Mouse (Mus musculus): ENCODE data around the gene Fcrl1.

DNA sequence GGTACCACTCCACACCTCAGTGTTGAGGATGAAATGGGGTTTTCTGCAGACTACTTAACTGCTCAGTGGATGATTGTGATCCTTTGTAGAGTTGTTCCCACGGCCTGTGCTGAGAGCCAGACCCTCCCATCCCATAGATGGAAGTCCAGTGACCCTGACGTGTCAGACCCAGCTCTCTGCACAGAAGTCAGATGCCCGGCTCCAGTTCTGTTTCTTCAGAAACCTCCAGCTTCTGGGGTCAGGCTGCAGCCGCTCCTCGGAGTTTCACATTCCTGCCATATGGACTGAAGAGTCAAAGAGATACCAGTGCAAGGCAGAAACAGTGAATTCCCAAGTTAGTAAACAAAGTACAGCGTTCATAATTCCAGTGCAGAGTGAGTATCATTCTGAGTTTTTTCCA, 67.8 kb downstream of the Fcrl1 start:
- no peak for TF ChIP-seq CTCF (IDR thresholded peaks at IDR 0.05; ENCODE audit: extremely low read depth, insufficient read depth, insufficient read length, insufficient replicate concordance)
- no peak for TF ChIP-seq POLR2A (IDR thresholded peaks at IDR 0.05; ENCODE audit: low read depth, low read length)

Measured in spleen, adult 2 months (tissue).